Mouse (Mus musculus): ENCODE measurements around the gene Ctbp2. TPM values are rescaled to one million over a fixed set of nuclear protein-coding genes. Genes with fewer than 3 reads are reported as not detected.

The Ctbp2 gene
- total and polyA plus RNA-seq, 2 experiments from 2014 or later = 27.9 to 71.3 TPM

GRCm38 (mm10) chr7:133090641-133091040 lies 33.5 kb downstream of the Ctbp2 start:
- TF ChIP-seq CTCF (IDR thresholded peaks at IDR 0.05; ENCODE audit: low read depth) = no peak
- no peak for TF ChIP-seq EP300 (IDR thresholded peaks at IDR 0.05; ENCODE audit: low read depth)
- Histone ChIP-seq H3K36me3 (replicated peaks; ENCODE audit: control insufficient read depth, insufficient read depth, low read length) (no peaks in the 10 kb centered on the region), H3K4me1 (ENCODE audit: control insufficient read depth, insufficient read depth) (peaks cover 39% of the 10 kb centered on the region), H3K9me3 (replicated peaks; ENCODE audit: control insufficient read depth, low read length) (no peaks in the 10 kb centered on the region), H3K9ac (replicated peaks; ENCODE audit: low read depth, low read length) (no peak overlapping the region), H3K27me3 (ENCODE audit: control insufficient read depth, insufficient read depth, low read length) (no peaks in the 10 kb centered on the region), H3K4me3 (ENCODE audit: low read depth, low read length) (no peak overlapping the region), H3K27ac (ENCODE audit: low read depth) (peak overlapping the region; percentile 61; the same call in 1 of the 2 replicates), H3K4me2 (ENCODE audit: low read depth, low read length) (no peak overlapping the region)
- ATAC-seq (ENCODE audit: insufficient read depth, low read depth) = no peak
- DNase-seq (ENCODE audit: low spot score) = no peak
- WGBS = 60% methylated on average over 4 of the region's 4 CpGs

DNA sequence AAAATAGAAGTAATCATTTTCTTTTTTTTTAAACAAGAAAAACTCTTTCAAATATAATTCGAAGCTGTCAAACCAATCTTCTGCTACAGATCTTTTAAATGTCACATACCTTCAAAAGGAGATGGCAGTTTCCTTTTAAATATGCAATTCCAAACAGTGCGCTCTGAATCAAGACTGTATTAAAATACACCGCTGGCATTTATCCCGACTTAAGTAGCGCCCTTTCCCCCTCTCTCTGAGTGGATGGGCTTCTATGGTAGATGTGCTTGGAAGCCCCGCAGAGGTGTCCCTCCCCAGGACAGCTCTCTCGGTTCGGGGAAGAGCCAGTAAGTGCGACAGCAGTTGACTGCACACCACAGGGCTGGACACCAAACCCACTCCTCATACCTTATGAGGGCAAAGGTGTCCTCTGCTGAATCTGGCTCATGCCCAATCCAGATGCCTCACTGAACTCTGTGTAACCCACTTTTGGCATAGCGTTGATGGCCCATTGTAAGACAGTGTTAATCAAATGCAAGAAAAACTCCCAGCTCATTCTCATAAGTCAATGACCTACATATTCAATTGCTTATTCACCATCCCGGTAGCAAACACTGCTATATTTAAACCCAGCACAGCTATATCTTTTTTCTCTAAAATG lies 34.4 kb downstream of the Ctbp2 start:
- ATAC-seq (ENCODE audit: insufficient read depth, low read depth) (no peak; the same call in 1 of the 2 replicates), DNase-seq (ENCODE audit: low spot score) (peak; percentile 15)
- 50% methylated on average over 11 of the region's 11 CpGs for WGBS
- TF ChIP-seq CTCF (IDR thresholded peaks at IDR 0.05; ENCODE audit: low read depth) (no peak), EP300 (IDR thresholded peaks at IDR 0.05; ENCODE audit: low read depth) (no peak)
- H3K36me3 ChIP-seq (replicated peaks; ENCODE audit: control insufficient read depth, insufficient read depth, low read length) = no peaks in the 10 kb centered on the region
- peak overlapping the region; percentile 61 for H3K27ac ChIP-seq (ENCODE audit: low read depth)
- no peak overlapping the region for H3K4me3 ChIP-seq (ENCODE audit: low read depth, low read length)
- H3K4me2 ChIP-seq (ENCODE audit: low read depth, low read length) = 0 out of 2 replicates have a peak overlapping the region, but pooled peaks have one; percentile 3
- H3K4me1 ChIP-seq (ENCODE audit: control insufficient read depth, insufficient read depth) = peaks cover 39% of the 10 kb centered on the region
- no peak overlapping the region; the same call in 1 of the 2 replicates for H3K9ac ChIP-seq (replicated peaks; ENCODE audit: low read depth, low read length)
- H3K27me3 ChIP-seq (ENCODE audit: control insufficient read depth, insufficient read depth, low read length) = no peaks in the 10 kb centered on the region
- no peaks in the 10 kb centered on the region for H3K9me3 ChIP-seq (replicated peaks; ENCODE audit: control insufficient read depth, low read length)

GRCm38 (mm10) chr7:133088830-133089261 lies 35.3 kb downstream of the Ctbp2 start:
- no peaks in the 10 kb centered on the region for H3K36me3 ChIP-seq (replicated peaks; ENCODE audit: control insufficient read depth, insufficient read depth, low read length)
- ATAC-seq (ENCODE audit: insufficient read depth, low read depth) (peak; percentile 76), DNase-seq (ENCODE audit: low spot score) (peak; percentile 77)
- H3K4me2 ChIP-seq (ENCODE audit: low read depth, low read length) = peak overlapping the region; percentile 48
- peak overlapping the region; percentile 89 for H3K27ac ChIP-seq (ENCODE audit: low read depth)
- TF ChIP-seq CTCF (IDR thresholded peaks at IDR 0.05; ENCODE audit: low read depth) (no peak), EP300 (IDR thresholded peaks at IDR 0.05; ENCODE audit: low read depth) (no peak)
- peak overlapping the region; percentile 18 for H3K4me3 ChIP-seq (ENCODE audit: low read depth, low read length)
- H3K9ac ChIP-seq (replicated peaks; ENCODE audit: low read depth, low read length) = peak overlapping the region; percentile 23
- 2% methylated on average over 11 of the region's 11 CpGs for WGBS
- no peaks in the 10 kb centered on the region for H3K27me3 ChIP-seq (ENCODE audit: control insufficient read depth, insufficient read depth, low read length)
- no peaks in the 10 kb centered on the region for H3K9me3 ChIP-seq (replicated peaks; ENCODE audit: control insufficient read depth, low read length)
- peaks cover 39% of the 10 kb centered on the region for H3K4me1 ChIP-seq (ENCODE audit: control insufficient read depth, insufficient read depth)

DNA sequence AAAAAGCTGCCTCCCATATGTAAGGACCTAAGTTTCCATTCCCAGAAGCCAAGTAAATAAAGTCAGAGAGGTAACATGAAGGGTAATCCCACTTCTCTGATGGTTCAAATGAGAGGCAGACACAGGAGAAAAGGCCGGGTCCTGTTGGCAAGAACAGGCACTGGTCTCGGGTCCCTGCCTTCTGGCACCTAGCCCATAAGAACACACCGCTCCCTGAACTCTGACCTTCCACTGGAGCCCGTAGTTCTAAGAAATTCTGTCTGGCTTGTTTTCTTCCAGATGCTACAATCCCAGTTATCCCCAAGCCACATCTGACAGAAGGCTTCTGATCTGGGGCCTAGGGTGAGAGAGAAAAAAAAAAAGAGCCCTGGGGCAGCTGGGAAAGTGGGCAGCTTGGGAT lies 35.7 kb downstream of the Ctbp2 start:
- Histone ChIP-seq H3K9ac (replicated peaks; ENCODE audit: low read depth, low read length) (peak overlapping the region; percentile 23), H3K9me3 (replicated peaks; ENCODE audit: control insufficient read depth, low read length) (no peaks in the 10 kb centered on the region)

GRCm38 (mm10) chr7:133085408-133085807 lies 38.7 kb downstream of the Ctbp2 start:
- H3K4me2 ChIP-seq (ENCODE audit: low read depth, low read length) = no peak overlapping the region
- no peak overlapping the region for H3K9ac ChIP-seq (replicated peaks; ENCODE audit: low read depth, low read length)
- peaks cover 33% of the 10 kb centered on the region for H3K4me1 ChIP-seq (ENCODE audit: control insufficient read depth, insufficient read depth)
- 73% methylated on average over 3 of the region's 3 CpGs for WGBS
- no peak for DNase-seq (ENCODE audit: low spot score)
- no peak overlapping the region for H3K27ac ChIP-seq (ENCODE audit: low read depth)
- no peaks in the 10 kb centered on the region for H3K9me3 ChIP-seq (replicated peaks; ENCODE audit: control insufficient read depth, low read length)
- H3K4me3 ChIP-seq (ENCODE audit: low read depth, low read length) = no peak overlapping the region
- H3K27me3 ChIP-seq (ENCODE audit: control insufficient read depth, insufficient read depth, low read length) = no peaks in the 10 kb centered on the region
- TF ChIP-seq CTCF (IDR thresholded peaks at IDR 0.05; ENCODE audit: low read depth) (no peak), EP300 (IDR thresholded peaks at IDR 0.05; ENCODE audit: low read depth) (no peak)
- peaks cover 3% of the 10 kb centered on the region for H3K36me3 ChIP-seq (replicated peaks; ENCODE audit: control insufficient read depth, insufficient read depth, low read length)
- no peak for ATAC-seq (ENCODE audit: insufficient read depth, low read depth)

More for the DNA sequence above, 35.7 kb downstream of the Ctbp2 start:
- WGBS = 31% methylated on average over 4 of the region's 4 CpGs
- peak overlapping the region; percentile 48 for H3K4me2 ChIP-seq (ENCODE audit: low read depth, low read length)
- H3K4me1 ChIP-seq (ENCODE audit: control insufficient read depth, insufficient read depth) = peaks cover 39% of the 10 kb centered on the region
- ATAC-seq (ENCODE audit: insufficient read depth, low read depth) (no peak), DNase-seq (ENCODE audit: low spot score) (no peak)
- H3K4me3 ChIP-seq (ENCODE audit: low read depth, low read length) = peak overlapping the region; percentile 18
- peak overlapping the region; percentile 89 for H3K27ac ChIP-seq (ENCODE audit: low read depth)
- no peaks in the 10 kb centered on the region for H3K36me3 ChIP-seq (replicated peaks; ENCODE audit: control insufficient read depth, insufficient read depth, low read length)
- H3K27me3 ChIP-seq (ENCODE audit: control insufficient read depth, insufficient read depth, low read length) = no peaks in the 10 kb centered on the region
- TF ChIP-seq EP300 (IDR thresholded peaks at IDR 0.05; ENCODE audit: low read depth) = no peak
- no peak for TF ChIP-seq CTCF (IDR thresholded peaks at IDR 0.05; ENCODE audit: low read depth)
